Mouse (Mus musculus): ENCODE results near the gene Pxk.

GRCm38 (mm10) chr14:8161777-8162176, 63.8 kb downstream of the Pxk start:
- TF ChIP-seq CTCF (IDR thresholded peaks at IDR 0.05; ENCODE audit: borderline replicate concordance, control insufficient read depth, extremely low read depth, insufficient read depth, low read length, poor library complexity) (no peak), POLR2A (IDR thresholded peaks at IDR 0.05; ENCODE audit: control insufficient read depth, extremely low read depth, insufficient read depth, low read length, poor library complexity) (no peak)
